Mouse (Mus musculus) stomach, embryonic 15.5 days (tissue): ENCODE measurements at regions not wholly inside any gene's neighbourhood (a gene's known extent, or its start where the extent isn't known, plus 50 kb on each side); places are given as distances from the start of the nearest gene placed in this dataset.
A peak's percentile ranks its signal among the peaks of the same experiment; 100 is the strongest.

Experiments used
- ATAC-seq: fragments of 200-750 bp; cut with Nextera tagmentation; 2 replicates; pipeline ENCODE4 v1.8.0; 2017; ENCODE audit warnings: low read depth, moderate number of reproducible peaks, moderate TSS enrichment; ENCODE audit not compliant: insufficient read depth, low FRiP score
- H3K27ac ChIP-seq: fragments of 300-500 bp; sonication (generic); 2 replicates; pipeline ENCODE4 v1.5.1; 2015; ENCODE audit warnings: mild to moderate bottlenecking, inconsistent platforms
- H3K27me3 ChIP-seq: fragments of 300-500 bp; sonication (generic); replicated peaks from 2 replicates; pipeline ENCODE4 v1.6.1; 2015; ENCODE audit warnings: inconsistent platforms
- H3K36me3 ChIP-seq: fragments of 300-500 bp; sonication (generic); 2 replicates; pipeline ENCODE4 v1.6.1; 2015; ENCODE audit warnings: inconsistent platforms
- H3K4me1 ChIP-seq: fragments of 300-500 bp; sonication (generic); 2 replicates; pipeline ENCODE4 v1.6.1; 2015; ENCODE audit warnings: inconsistent platforms
- H3K4me2 ChIP-seq: fragments of 300-500 bp; sonication (generic); 2 replicates; pipeline ENCODE4 v1.6.1; 2015; ENCODE audit warnings: mild to moderate bottlenecking, inconsistent platforms
- H3K4me3 ChIP-seq: fragments of 300-500 bp; sonication (generic); replicated peaks from 2 replicates; pipeline ENCODE4 v1.5.1; 2015; ENCODE audit warnings: inconsistent platforms
- H3K9ac ChIP-seq: fragments of 300-500 bp; sonication (generic); 2 replicates; pipeline ENCODE4 v1.6.1; 2015; ENCODE audit warnings: inconsistent platforms
- H3K9me3 ChIP-seq: fragments of 300-500 bp; sonication (generic); 2 replicates; pipeline ENCODE4 v1.6.1; 2016; ENCODE audit warnings: inconsistent platforms
- WGBS: fragments of 180-500 bp; shearing (Covaris S2); methylation state at CpG from one replicate; pipeline ENCODE4 v1.1.7; 2015; 5-methylcytosine and 5-hydroxymethylcytosine counted together

DNA sequence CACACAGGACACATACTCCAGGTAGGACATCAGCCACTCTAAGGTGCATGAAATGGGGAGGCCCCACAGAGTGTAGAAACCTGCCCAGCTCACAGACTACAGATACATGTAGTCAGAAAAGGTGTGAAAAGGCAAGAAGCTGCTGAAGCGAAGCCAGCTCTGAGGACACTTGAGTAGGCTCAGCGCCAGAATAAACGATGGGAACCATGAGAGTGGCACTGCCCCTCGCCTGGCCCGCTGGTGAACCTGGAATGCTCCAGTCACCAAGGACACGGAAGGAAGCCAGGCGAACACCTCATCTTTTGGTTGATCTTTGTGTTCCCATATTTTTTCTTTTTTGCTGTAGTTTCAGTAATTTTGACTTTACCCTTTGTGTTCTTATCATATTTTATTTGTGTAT is 381.8 kb downstream of the Pmp22 start:
- no peak overlapping the region for H3K27ac ChIP-seq
- H3K4me2 ChIP-seq = no peak overlapping the region
- no peak for ATAC-seq
- H3K9ac ChIP-seq = no peak overlapping the region
- no peaks in the 10 kb centered on the region for H3K9me3 ChIP-seq
- no peaks in the 10 kb centered on the region for H3K27me3 ChIP-seq
- H3K36me3 ChIP-seq = no peaks in the 10 kb centered on the region
- no peak overlapping the region for H3K4me3 ChIP-seq
- no peaks in the 10 kb centered on the region for H3K4me1 ChIP-seq
- 86% methylated on average over 7 of the region's 7 CpGs for WGBS

GRCm38 (mm10) chr11:63514615-63515014 is 385.8 kb downstream of the Pmp22 start:
- no peaks in the 10 kb centered on the region for H3K36me3 ChIP-seq
- no peaks in the 10 kb centered on the region for H3K4me1 ChIP-seq
- H3K27ac ChIP-seq = no peak overlapping the region
- H3K27me3 ChIP-seq = no peaks in the 10 kb centered on the region
- no peaks in the 10 kb centered on the region for H3K9me3 ChIP-seq
- H3K9ac ChIP-seq = no peak overlapping the region
- 85% methylated on average over 3 of the region's 3 CpGs for WGBS
- H3K4me2 ChIP-seq = no peak overlapping the region
- ATAC-seq = no peak
- no peak overlapping the region for H3K4me3 ChIP-seq

DNA sequence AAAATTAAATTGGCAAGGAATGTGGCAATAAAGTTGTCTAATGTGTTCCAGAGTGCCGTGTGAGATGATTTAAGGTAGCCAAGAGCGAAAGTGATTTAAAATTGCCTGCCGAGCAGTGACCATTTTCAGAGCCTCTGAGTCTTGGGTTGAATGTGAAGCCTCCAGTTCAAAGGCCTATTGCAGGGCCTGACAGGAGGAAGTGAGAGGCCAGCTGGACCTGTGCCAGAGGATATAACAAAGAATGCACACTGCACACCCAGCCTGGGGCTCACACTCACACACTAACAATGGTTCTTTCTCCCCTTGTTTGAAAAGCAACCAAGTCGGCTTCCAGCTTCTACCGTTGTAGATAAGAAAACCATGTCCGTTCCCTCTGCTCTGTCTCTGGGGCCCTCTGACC is 390.1 kb downstream of the Pmp22 start:
- no peaks in the 10 kb centered on the region for H3K4me1 ChIP-seq
- peak; percentile 72 for ATAC-seq
- H3K27me3 ChIP-seq = no peaks in the 10 kb centered on the region
- no peak overlapping the region for H3K9ac ChIP-seq
- 0 out of 2 replicates have a peak overlapping the region, but pooled peaks have one; percentile 1 for H3K4me2 ChIP-seq
- 33% methylated on average over 6 of the region's 6 CpGs for WGBS
- no peak overlapping the region for H3K4me3 ChIP-seq
- no peaks in the 10 kb centered on the region for H3K9me3 ChIP-seq
- H3K36me3 ChIP-seq = no peaks in the 10 kb centered on the region
- no peak overlapping the region for H3K27ac ChIP-seq

GRCm38 (mm10) chr11:63524254-63524653 is 395.5 kb downstream of the Pmp22 start:
- Histone ChIP-seq H3K9ac (no peak overlapping the region), H3K36me3 (no peaks in the 10 kb centered on the region), H3K9me3 (no peaks in the 10 kb centered on the region), H3K27me3 (no peaks in the 10 kb centered on the region), H3K4me3 (no peak overlapping the region), H3K4me1 (0 out of 2 replicates have a peak, but pooled peaks cover 6% of the 10 kb centered on the region), H3K4me2 (no peak overlapping the region), H3K27ac (peak overlapping the region; percentile 44; the same call in 1 of the 2 replicates)
- peak; percentile 53; the same call in 1 of the 2 replicates for ATAC-seq
- WGBS = 51% methylated on average over 7 of the region's 7 CpGs

DNA sequence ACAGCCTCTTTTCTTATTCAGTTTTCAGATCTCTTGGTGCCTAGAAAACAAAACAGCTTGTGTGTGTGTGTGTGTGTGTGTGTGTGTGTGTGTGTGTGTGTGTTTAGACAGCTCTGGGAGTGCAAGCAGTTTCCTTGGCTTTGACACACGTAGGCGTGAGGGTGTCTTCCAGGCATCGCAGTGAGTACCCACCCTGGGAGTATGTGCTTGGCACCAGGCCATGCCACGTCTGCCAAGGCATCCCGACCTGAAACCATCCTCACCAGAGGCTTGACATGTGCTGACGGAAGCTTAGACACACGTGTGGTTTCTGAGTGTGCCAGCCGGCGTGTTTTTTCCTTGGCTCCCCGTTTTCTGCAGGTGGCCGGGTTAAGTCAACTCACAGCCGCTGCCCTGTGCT is 396.6 kb downstream of the Pmp22 start:
- Histone ChIP-seq H3K27me3 (no peaks in the 10 kb centered on the region), H3K4me2 (no peak overlapping the region), H3K27ac (no peak overlapping the region), H3K4me3 (no peak overlapping the region), H3K9me3 (no peaks in the 10 kb centered on the region), H3K4me1 (0 out of 2 replicates have a peak, but pooled peaks cover 6% of the 10 kb centered on the region), H3K36me3 (no peaks in the 10 kb centered on the region), H3K9ac (no peak overlapping the region)
- no peak for ATAC-seq
- WGBS = 53% methylated on average over 12 of the region's 12 CpGs

DNA sequence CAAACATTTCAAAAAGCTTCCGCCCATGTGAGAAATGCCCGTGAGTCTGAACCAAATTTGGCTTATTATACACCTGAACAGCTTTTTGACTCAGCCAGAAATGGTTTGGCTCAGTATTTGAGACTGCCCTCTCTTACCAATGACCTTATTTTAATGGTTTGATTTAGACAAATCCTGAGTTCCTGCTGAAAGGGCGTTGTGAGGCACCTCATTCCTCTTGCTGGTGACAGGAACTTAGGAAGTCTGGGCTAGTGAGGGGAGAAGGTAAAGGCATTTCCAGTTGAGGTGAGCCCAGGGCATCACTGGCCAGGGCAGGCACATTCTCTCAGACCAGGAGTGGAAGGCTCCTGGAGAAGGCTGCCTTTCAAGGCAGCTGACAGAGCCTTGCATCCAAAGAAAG is 396.1 kb downstream of the Hs3st3b1 start:
- no peaks in the 10 kb centered on the region for H3K9me3 ChIP-seq
- no peaks in the 10 kb centered on the region for H3K27me3 ChIP-seq
- no peak overlapping the region for H3K4me2 ChIP-seq
- ATAC-seq = no peak
- 55% methylated on average over 3 of the region's 3 CpGs for WGBS
- no peak overlapping the region for H3K4me3 ChIP-seq
- no peak overlapping the region for H3K27ac ChIP-seq
- no peaks in the 10 kb centered on the region for H3K36me3 ChIP-seq
- H3K9ac ChIP-seq = no peak overlapping the region
- 0 out of 2 replicates have a peak, but pooled peaks cover 6% of the 10 kb centered on the region for H3K4me1 ChIP-seq

DNA sequence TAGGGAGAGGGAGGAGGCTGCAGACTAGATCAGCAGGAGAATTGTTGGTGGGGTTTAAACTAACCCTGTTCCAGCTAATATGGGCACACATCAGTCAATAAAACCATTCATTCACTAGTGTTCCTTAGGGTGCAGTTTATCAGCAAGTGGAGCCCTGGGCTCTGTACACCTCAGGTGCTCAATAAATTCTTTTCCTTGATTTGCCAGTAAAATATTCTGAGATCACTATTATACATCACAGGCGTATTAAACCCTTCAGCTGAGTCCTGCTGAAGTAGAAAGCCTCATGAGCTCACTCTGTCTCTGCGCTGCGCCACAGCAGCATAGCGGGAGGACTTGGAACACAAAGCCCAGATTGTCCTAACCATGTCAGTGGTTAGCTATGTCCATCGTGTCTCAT is 389.3 kb downstream of the Hs3st3b1 start:
- no peak overlapping the region for H3K4me3 ChIP-seq
- WGBS = 80% methylated on average over 5 of the region's 5 CpGs
- no peaks in the 10 kb centered on the region for H3K27me3 ChIP-seq
- no peaks in the 10 kb centered on the region for H3K36me3 ChIP-seq
- no peak overlapping the region for H3K9ac ChIP-seq
- no peak overlapping the region for H3K27ac ChIP-seq
- H3K9me3 ChIP-seq = no peaks in the 10 kb centered on the region
- H3K4me2 ChIP-seq = no peak overlapping the region
- no peaks in the 10 kb centered on the region for H3K4me1 ChIP-seq
- no peak for ATAC-seq

DNA sequence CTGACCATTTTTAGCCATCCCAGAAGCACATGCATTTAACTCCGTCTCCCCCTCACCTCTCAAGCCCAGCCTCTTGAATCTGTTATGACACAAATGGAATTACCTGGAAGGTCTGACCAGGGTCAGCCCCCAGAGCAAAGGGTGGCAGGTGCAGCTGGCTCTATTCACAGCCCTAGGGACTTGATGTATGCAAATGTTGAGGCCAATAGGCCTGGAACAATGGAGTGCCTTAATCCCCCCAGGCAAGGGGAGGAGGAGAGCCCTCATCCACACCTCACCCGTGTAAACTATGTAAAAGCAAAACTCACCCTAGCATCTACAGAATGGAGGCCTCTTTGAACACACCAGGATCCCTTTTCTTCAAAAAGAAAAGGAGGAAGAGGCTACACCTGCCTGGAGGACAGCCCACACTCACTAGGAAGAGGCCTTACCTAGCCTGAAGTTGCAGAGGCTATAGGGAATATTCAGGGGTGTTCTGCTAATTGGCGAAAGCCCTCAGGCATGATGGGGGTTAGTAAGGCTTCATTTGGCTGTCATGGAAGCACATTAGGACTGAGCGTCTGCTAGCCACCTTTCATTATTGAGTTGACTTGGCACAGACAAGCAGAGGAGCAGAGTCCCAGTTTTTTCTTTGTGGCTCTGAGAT is 388.4 kb downstream of the Hs3st3b1 start:
- no peaks in the 10 kb centered on the region for H3K36me3 ChIP-seq
- H3K9ac ChIP-seq = no peak overlapping the region
- ATAC-seq = no peak
- H3K4me3 ChIP-seq = no peak overlapping the region
- WGBS = 63% methylated on average over 4 of the region's 4 CpGs
- no peak overlapping the region for H3K4me2 ChIP-seq
- no peaks in the 10 kb centered on the region for H3K27me3 ChIP-seq
- H3K9me3 ChIP-seq = no peaks in the 10 kb centered on the region
- H3K27ac ChIP-seq = no peak overlapping the region
- no peaks in the 10 kb centered on the region for H3K4me1 ChIP-seq

DNA sequence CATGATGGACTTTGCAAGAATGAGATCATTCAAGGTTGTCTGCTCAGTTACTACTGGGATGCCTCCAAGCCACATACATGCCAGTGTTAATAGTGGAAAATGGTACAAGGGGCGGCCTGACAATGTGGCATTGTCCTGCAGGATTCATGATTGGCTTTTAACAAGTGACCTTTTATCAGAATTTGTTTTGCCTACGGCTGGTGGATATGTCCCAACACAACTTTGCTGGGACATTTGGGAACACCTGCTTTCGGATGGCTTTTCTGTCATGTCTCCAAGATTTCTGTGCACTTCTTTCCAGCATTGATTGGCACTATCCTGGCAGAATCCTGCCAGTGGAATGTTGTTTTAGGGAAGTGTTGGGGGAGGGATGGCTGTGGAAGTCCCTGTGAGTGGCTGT is 384.4 kb downstream of the Hs3st3b1 start:
- Histone ChIP-seq H3K27ac (no peak overlapping the region), H3K9me3 (no peaks in the 10 kb centered on the region), H3K9ac (no peak overlapping the region), H3K4me2 (no peak overlapping the region), H3K27me3 (no peaks in the 10 kb centered on the region), H3K4me1 (no peaks in the 10 kb centered on the region), H3K36me3 (no peaks in the 10 kb centered on the region), H3K4me3 (no peak overlapping the region)
- WGBS = 83% methylated on average over 3 of the region's 3 CpGs
- ATAC-seq = no peak

DNA sequence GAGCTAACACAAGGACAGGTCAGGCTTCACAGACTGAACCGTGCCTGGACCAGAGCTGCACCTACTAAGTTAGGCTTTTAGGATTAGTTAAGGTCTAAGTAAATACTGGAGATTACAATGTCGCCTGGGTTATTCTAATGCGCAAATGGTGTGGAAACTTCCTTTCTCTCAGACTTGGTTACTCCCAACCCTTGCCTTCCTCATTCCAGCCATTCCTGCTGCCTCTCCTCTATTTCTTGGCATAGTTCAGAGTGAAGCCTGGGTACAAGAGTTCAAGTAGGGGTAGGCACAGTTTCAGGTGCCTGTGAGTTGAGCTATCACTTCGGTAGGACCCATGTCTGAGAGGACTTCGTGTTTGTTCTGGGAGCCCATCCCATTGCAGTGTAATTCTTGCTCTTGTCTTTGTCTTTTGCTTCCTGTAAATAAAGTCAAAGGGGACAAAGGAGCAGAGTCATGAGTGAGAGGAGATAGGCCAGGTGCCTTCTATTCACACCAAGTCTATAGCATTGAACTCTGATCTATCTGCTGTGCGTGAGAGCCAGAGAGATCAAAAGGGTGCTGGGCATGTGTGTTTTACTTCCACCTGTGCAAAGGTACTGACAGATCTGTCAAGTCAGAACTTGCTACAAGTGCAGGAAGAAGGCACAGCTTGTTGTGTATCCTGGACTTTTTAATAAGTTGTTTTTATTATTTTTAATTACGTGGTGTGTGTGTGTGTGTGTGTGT is 378.0 kb downstream of the Hs3st3b1 start:
- no peak overlapping the region for H3K4me2 ChIP-seq
- no peaks in the 10 kb centered on the region for H3K27me3 ChIP-seq
- no peak overlapping the region for H3K9ac ChIP-seq
- peak overlapping the region; percentile 22; the same call in 1 of the 2 replicates for H3K27ac ChIP-seq
- peak; percentile 73 for ATAC-seq
- no peaks in the 10 kb centered on the region for H3K4me1 ChIP-seq
- H3K4me3 ChIP-seq = no peak overlapping the region
- H3K9me3 ChIP-seq = no peaks in the 10 kb centered on the region
- no peaks in the 10 kb centered on the region for H3K36me3 ChIP-seq
- 60% methylated on average over 7 of the region's 7 CpGs for WGBS

DNA sequence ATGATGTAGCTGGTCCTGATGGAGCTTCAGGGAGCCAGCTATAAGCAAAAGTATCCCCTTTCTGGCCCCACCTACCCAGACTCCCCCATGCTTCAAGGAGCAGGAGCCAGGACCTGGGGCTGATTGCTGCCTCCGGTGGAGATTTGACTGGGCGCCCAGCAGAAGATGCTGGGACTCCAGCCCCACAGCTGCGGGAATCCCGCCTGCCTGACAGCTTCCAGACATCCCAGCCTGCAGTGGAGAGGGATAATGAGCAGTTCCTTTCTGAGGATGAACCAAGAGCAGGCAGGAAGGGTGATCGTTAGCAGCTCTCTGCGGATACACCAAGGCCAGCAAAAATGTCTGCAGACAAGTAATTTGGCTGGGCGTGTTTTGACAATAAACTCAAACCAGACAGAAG is 376.6 kb downstream of the Hs3st3b1 start:
- Histone ChIP-seq H3K36me3 (no peaks in the 10 kb centered on the region), H3K4me3 (no peak overlapping the region), H3K9ac (no peak overlapping the region), H3K9me3 (no peaks in the 10 kb centered on the region), H3K4me1 (no peaks in the 10 kb centered on the region), H3K27ac (no peak overlapping the region), H3K4me2 (no peak overlapping the region), H3K27me3 (no peaks in the 10 kb centered on the region)
- 17% methylated on average over 7 of the region's 7 CpGs for WGBS
- peak; percentile 60; the same call in 1 of the 2 replicates for ATAC-seq

- Histone ChIP-seq H3K4me2 (no peak overlapping the region), H3K36me3 (no peaks in the 10 kb centered on the region), H3K27ac (no peak overlapping the region), H3K9ac (no peak overlapping the region), H3K9me3 (no peaks in the 10 kb centered on the region), H3K4me3 (no peak overlapping the region), H3K4me1 (no peaks in the 10 kb centered on the region), H3K27me3 (no peaks in the 10 kb centered on the region)
- WGBS = 71% methylated on average over 6 of the region's 6 CpGs
- ATAC-seq = no peak
Observed at GRCm38 (mm10) chr11:63560466-63560865, 361.6 kb downstream of the Hs3st3b1 start.
